Mouse (Mus musculus) liver, embryonic 11.5 days (tissue): ENCODE results near the gene Cadm1. TPM values are rescaled to one million over a fixed set of nuclear protein-coding genes. Genes with fewer than 3 reads are reported as not detected.

Experiments used
- ATAC-seq: fragments of 200-750 bp; cut with Nextera tagmentation; replicated peaks from 2 replicates; pipeline ENCODE4 v1.8.0; 2017; ENCODE audit warnings: moderate number of reproducible peaks, mild to moderate bottlenecking, moderate TSS enrichment, moderate library complexity; ENCODE audit not compliant: low FRiP score
- DNase-seq: peaks from one replicate; pipeline ENCODE4 v3.0.0-alpha.2; 2017; ENCODE audit warnings: low spot score
- H3K27ac ChIP-seq: fragments of 300-500 bp; sonication (generic); 2 replicates; pipeline ENCODE4 v1.5.1; 2014; ENCODE audit warnings: mild to moderate bottlenecking, low read depth, low read length, control low read depth
- H3K27me3 ChIP-seq: fragments of 300-500 bp; sonication (generic); replicated peaks from 2 replicates; pipeline ENCODE4 v1.6.1; 2014; ENCODE audit warnings: low read length, mixed read lengths; ENCODE audit not compliant: control insufficient read depth, insufficient read depth
- H3K36me3 ChIP-seq: fragments of 300-500 bp; sonication (generic); 2 replicates; pipeline ENCODE4 v1.6.1; 2014; ENCODE audit warnings: mild to moderate bottlenecking, low read length, moderate library complexity, mixed read lengths; ENCODE audit not compliant: control insufficient read depth, insufficient read depth
- H3K4me1 ChIP-seq: fragments of 300-500 bp; sonication (generic); replicated peaks from 2 replicates; pipeline ENCODE4 v1.6.1; 2014; ENCODE audit warnings: low read length, mixed read lengths; ENCODE audit not compliant: control insufficient read depth, insufficient read depth
- H3K4me2 ChIP-seq: fragments of 300-500 bp; sonication (generic); 2 replicates; pipeline ENCODE4 v1.6.1; 2014; ENCODE audit warnings: mild to moderate bottlenecking, control low read depth, moderate library complexity
- H3K4me3 ChIP-seq: fragments of 300-500 bp; sonication (generic); 2 replicates; pipeline ENCODE4 v1.5.1; 2014; ENCODE audit warnings: low read depth, low read length, control low read depth
- H3K9ac ChIP-seq: fragments of 300-500 bp; sonication (generic); 2 replicates; pipeline ENCODE4 v1.6.1; 2014; ENCODE audit warnings: low read depth, low read length, control low read depth
- H3K9me3 ChIP-seq: fragments of 300-500 bp; sonication (generic); 2 replicates; pipeline ENCODE4 v1.6.1; 2016; ENCODE audit warnings: low read length, inconsistent platforms, mixed read lengths; ENCODE audit not compliant: control insufficient read depth
- WGBS: fragments of 180-500 bp; shearing (Covaris S2); extraction: QIAGEN DNeasy Blood & Tissue Kit; methylation state at CpG from one replicate; pipeline ENCODE4 v1.1.7; 2014; 5-methylcytosine and 5-hydroxymethylcytosine counted together
- polyA plus RNA-seq: library from polyadenylated mRNA; unstranded; fragments of >200 nt; fragmentation: Nextera tagmentation; extraction: Ambion mirVana; gene quantifications from 2 replicates; pipeline ENCODE4 v1.2.1, GENCODE M21; 2014

Cadm1 gene
- 27.6 and 28.1 TPM in 2 replicates for polyA plus RNA-seq

GRCm38 (mm10) chr9:47529602-47530450 lies at the start of gene Cadm1:
Gene Cadm1 (plus strand): TSS chr9:47530173.
- peak; percentile 92 for DNase-seq
- H3K36me3 ChIP-seq = no peaks in the 10 kb centered on the region
- peak; percentile 98 for ATAC-seq
- WGBS = under 1% methylated on average over 67 of the region's 72 CpGs
- no peaks in the 10 kb centered on the region for H3K9me3 ChIP-seq
- H3K9ac ChIP-seq = peak within 1 kb of the TSS; percentile 59
- H3K4me1 ChIP-seq = peaks cover 8% of the 10 kb centered on the region
- peak within 1 kb of the TSS; percentile 66 for H3K4me3 ChIP-seq
- peak within 1 kb of the TSS; percentile 8; the same call in 1 of the 2 replicates for H3K27ac ChIP-seq
- H3K27me3 ChIP-seq = peaks cover 41% of the 10 kb centered on the region
- peak within 1 kb of the TSS; percentile 94 for H3K4me2 ChIP-seq

- Histone ChIP-seq H3K27me3 (no peaks in the 10 kb centered on the region), H3K9ac (no peak overlapping the region), H3K36me3 (no peaks in the 10 kb centered on the region), H3K4me2 (no peak overlapping the region), H3K4me3 (no peak overlapping the region), H3K4me1 (no peaks in the 10 kb centered on the region), H3K9me3 (no peaks in the 10 kb centered on the region), H3K27ac (no peak overlapping the region)
- 81% methylated on average over 5 of the region's 5 CpGs for WGBS
- no peak for ATAC-seq
- no peak for DNase-seq
These were observed 45.5 kb upstream of the Cadm1 start for GRCm38 (mm10) chr9:47484506-47484905.

GRCm38 (mm10) chr9:47485186-47485585 lies 44.8 kb upstream of the Cadm1 start:
- H3K9me3 ChIP-seq = no peaks in the 10 kb centered on the region
- H3K4me1 ChIP-seq = no peaks in the 10 kb centered on the region
- H3K4me2 ChIP-seq = no peak overlapping the region
- no peak overlapping the region for H3K9ac ChIP-seq
- H3K36me3 ChIP-seq = no peaks in the 10 kb centered on the region
- no peak for DNase-seq
- no peak overlapping the region for H3K27ac ChIP-seq
- no peak overlapping the region for H3K4me3 ChIP-seq
- no peaks in the 10 kb centered on the region for H3K27me3 ChIP-seq
- no peak for ATAC-seq
- WGBS = 77% methylated on average over 4 of the region's 4 CpGs

- no peak overlapping the region for H3K27ac ChIP-seq
- H3K27me3 ChIP-seq = no peaks in the 10 kb centered on the region
- H3K9me3 ChIP-seq = no peaks in the 10 kb centered on the region
- H3K4me3 ChIP-seq = no peak overlapping the region
- WGBS = 29% methylated on average over 3 of the region's 3 CpGs
- DNase-seq (no peak), ATAC-seq (no peak)
- H3K36me3 ChIP-seq = no peaks in the 10 kb centered on the region
- no peak overlapping the region for H3K4me2 ChIP-seq
- H3K4me1 ChIP-seq = no peaks in the 10 kb centered on the region
- H3K9ac ChIP-seq = no peak overlapping the region
These were observed 30.2 kb upstream of the Cadm1 start for GRCm38 (mm10) chr9:47499761-47500160.

GRCm38 (mm10) chr9:47505956-47506355 lies 24.0 kb upstream of the Cadm1 start:
- H3K4me2 ChIP-seq = no peak overlapping the region
- no peak overlapping the region for H3K4me3 ChIP-seq
- ATAC-seq (no peak), DNase-seq (no peak)
- H3K36me3 ChIP-seq = no peaks in the 10 kb centered on the region
- H3K9me3 ChIP-seq = no peaks in the 10 kb centered on the region
- H3K27ac ChIP-seq = no peak overlapping the region
- no peaks in the 10 kb centered on the region for H3K27me3 ChIP-seq
- no peaks in the 10 kb centered on the region for H3K4me1 ChIP-seq
- 57% methylated on average over 13 of the region's 13 CpGs for WGBS
- H3K9ac ChIP-seq = no peak overlapping the region

- DNase-seq (no peak), ATAC-seq (no peak)
- H3K9ac ChIP-seq = no peak overlapping the region
- H3K4me3 ChIP-seq = no peak overlapping the region
- no peaks in the 10 kb centered on the region for H3K9me3 ChIP-seq
- no peak overlapping the region for H3K4me2 ChIP-seq
- H3K27me3 ChIP-seq = no peaks in the 10 kb centered on the region
- 86% methylated on average over 17 of the region's 17 CpGs for WGBS
- no peak overlapping the region for H3K27ac ChIP-seq
- no peaks in the 10 kb centered on the region for H3K36me3 ChIP-seq
- H3K4me1 ChIP-seq = no peaks in the 10 kb centered on the region
These were observed 23.1 kb upstream of the Cadm1 start for GRCm38 (mm10) chr9:47506876-47507275.

GRCm38 (mm10) chr9:47508109-47508508 lies 21.9 kb upstream of the Cadm1 start:
- Histone ChIP-seq H3K4me2 (no peak overlapping the region), H3K9me3 (no peaks in the 10 kb centered on the region), H3K36me3 (no peaks in the 10 kb centered on the region), H3K27ac (no peak overlapping the region), H3K4me3 (no peak overlapping the region), H3K4me1 (no peaks in the 10 kb centered on the region), H3K9ac (no peak overlapping the region), H3K27me3 (no peaks in the 10 kb centered on the region)
- 35% methylated on average over 3 of the region's 3 CpGs for WGBS
- no peak for DNase-seq
- no peak for ATAC-seq

- Histone ChIP-seq H3K27ac (no peak overlapping the region), H3K4me2 (no peak overlapping the region), H3K9me3 (no peaks in the 10 kb centered on the region), H3K9ac (no peak overlapping the region), H3K36me3 (no peaks in the 10 kb centered on the region), H3K4me1 (no peaks in the 10 kb centered on the region), H3K4me3 (no peak overlapping the region), H3K27me3 (no peaks in the 10 kb centered on the region)
- WGBS = 77% methylated on average over 3 of the region's 3 CpGs
- no peak for ATAC-seq
- no peak for DNase-seq
These were observed 17.5 kb upstream of the Cadm1 start for GRCm38 (mm10) chr9:47512521-47512920.

- no peak overlapping the region for H3K9ac ChIP-seq
- no peaks in the 10 kb centered on the region for H3K9me3 ChIP-seq
- ATAC-seq (no peak), DNase-seq (no peak)
- H3K4me3 ChIP-seq = no peak overlapping the region
- no peak overlapping the region for H3K4me2 ChIP-seq
- WGBS = 16% methylated on average over 8 of the region's 8 CpGs
- no peak overlapping the region for H3K27ac ChIP-seq
- H3K36me3 ChIP-seq = no peaks in the 10 kb centered on the region
- H3K27me3 ChIP-seq = no peaks in the 10 kb centered on the region
- H3K4me1 ChIP-seq = no peaks in the 10 kb centered on the region
These were observed 15.7 kb upstream of the Cadm1 start for GRCm38 (mm10) chr9:47514318-47514717.
